Mouse (Mus musculus): ENCODE results near the gene Dtd1. TPM values are rescaled to one million over a fixed set of nuclear protein-coding genes. Genes with fewer than 3 reads are reported as not detected.

Dtd1 gene
- polyA plus RNA-seq, 1 experiment from 2014 or later = 50.8 TPM

Small RNA genes within 50 kb of the gene (microRNA-seq; reads per million reads assigned to microRNA genes)
- not detected for gene Gm24823

Other genes starting within 250 kb of the Dtd1 start
- 43.5 and 44.3 TPM in 2 replicates for gene Kat14, start 230.9 kb upstream of the Dtd1 start, polyA plus RNA-seq (2015; fragmentation: Nextera tagmentation; extraction: Ambion mirVana)
- gene Pet117, start 230.9 kb upstream of the Dtd1 start, polyA plus RNA-seq (2015; fragmentation: Nextera tagmentation; extraction: Ambion mirVana) = 6.4 and 7.7 TPM in 2 replicates
- 2.6 and 3.1 TPM in 2 replicates for gene Dzank1, start 72.5 kb upstream of the Dtd1 start, polyA plus RNA-seq (2015; fragmentation: Nextera tagmentation; extraction: Ambion mirVana)
- gene Polr3f, start 72.2 kb upstream of the Dtd1 start, polyA plus RNA-seq (2015; fragmentation: Nextera tagmentation; extraction: Ambion mirVana) = 32.9 and 33.8 TPM in 2 replicates
- gene Rbbp9, start 49.0 kb upstream of the Dtd1 start, polyA plus RNA-seq (2015; fragmentation: Nextera tagmentation; extraction: Ambion mirVana) = 66.4 and 66.5 TPM in 2 replicates
- gene Sec23b, start 43.7 kb upstream of the Dtd1 start, polyA plus RNA-seq (2015; fragmentation: Nextera tagmentation; extraction: Ambion mirVana) = 81.0 and 83.3 TPM in 2 replicates
- gene Smim26, start 5.8 kb upstream of the Dtd1 start, polyA plus RNA-seq (2015; fragmentation: Nextera tagmentation; extraction: Ambion mirVana) = 43.6 and 45.8 TPM in 2 replicates
- not detected in 2 replicates for gene Scp2d1, start 223.8 kb downstream of the Dtd1 start, polyA plus RNA-seq (2015; fragmentation: Nextera tagmentation; extraction: Ambion mirVana)

All from embryonic facial prominence, embryonic 13.5 days (tissue).